Mouse (Mus musculus): Measurements from ENCODE around the gene Olfr596.
"Not testable (repeated sequence)": the region's sequence is repeated elsewhere in the genome, so short reads cannot be mapped to it uniquely, and the experiment has no call there.

Gene Olfr596

DNA sequence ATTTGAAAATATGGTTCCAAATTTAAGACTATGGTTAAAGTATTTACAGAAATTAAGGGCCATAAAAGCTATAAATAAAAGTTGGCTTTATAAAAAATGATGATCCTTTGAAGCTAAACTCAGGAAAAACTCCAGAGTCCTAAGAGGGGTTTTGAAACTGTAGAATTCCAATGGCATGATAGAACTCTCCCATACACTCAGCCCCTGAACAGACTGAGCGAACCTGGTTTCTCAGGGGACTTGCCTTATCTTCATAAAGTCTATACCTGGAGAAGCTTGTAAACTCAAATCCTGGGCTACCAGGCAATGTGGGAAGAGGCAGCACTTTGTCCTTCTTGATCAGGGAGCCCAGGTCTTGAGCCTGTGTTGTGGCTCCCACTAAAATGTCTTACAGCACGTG, at the start of gene Olfr596:
TSS of gene Olfr596 (plus strand) at position 301 of the 400 bp plus-strand sequence.
- in situ Hi-C loops (cut with MboI, MseI), result not testable (repeated sequence)

DNA sequence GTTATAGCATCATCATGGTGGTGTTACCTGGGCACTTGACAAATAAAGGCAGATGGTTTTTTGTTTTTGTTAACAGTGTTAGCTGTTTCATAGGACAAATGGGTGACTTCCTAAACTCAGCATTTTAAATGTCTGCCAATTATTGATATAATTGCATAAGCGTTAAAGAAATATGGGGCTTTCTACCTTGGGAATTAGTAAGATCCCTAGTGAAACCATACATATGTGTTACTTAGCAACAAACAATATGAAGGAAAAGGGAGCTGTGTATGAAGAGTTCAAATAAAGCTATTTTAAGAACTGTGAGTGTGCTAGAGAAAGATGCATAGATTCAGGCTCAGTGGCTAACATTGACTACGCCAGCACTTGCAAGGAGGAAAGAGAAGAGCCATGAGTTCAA, 10.6 kb downstream of the Olfr596 start, which contains the start of gene Olfr597:
TSS of gene Olfr597 (plus strand) at position 301 of the 400 bp plus-strand sequence.
- in situ Hi-C loops (cut with MboI, MseI), result not testable (repeated sequence)

DNA sequence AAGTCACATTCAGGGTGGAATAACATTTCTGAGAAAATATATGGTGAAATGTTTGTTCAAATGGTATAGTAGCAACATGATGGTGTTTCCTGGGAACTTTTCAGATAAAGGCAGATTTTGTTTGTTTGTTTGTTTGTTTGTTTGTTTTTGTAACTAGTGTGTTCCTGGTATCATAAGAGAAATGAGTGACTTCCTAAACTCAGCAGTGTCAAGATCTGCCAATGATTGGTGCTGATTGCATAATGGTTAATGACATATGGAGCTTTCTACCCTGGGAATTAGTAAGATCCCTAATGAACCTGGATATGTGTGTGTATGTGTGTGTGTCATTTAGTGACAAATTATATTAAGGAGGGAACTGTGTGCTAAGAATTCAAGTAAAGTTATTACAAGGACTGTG, 17.8 kb downstream of the Olfr596 start, which contains the start of gene Olfr598:
TSS of gene Olfr598 (plus strand) at position 301 of the 400 bp plus-strand sequence.
- in situ Hi-C loops (cut with MboI, MseI), result no loop called here

DNA sequence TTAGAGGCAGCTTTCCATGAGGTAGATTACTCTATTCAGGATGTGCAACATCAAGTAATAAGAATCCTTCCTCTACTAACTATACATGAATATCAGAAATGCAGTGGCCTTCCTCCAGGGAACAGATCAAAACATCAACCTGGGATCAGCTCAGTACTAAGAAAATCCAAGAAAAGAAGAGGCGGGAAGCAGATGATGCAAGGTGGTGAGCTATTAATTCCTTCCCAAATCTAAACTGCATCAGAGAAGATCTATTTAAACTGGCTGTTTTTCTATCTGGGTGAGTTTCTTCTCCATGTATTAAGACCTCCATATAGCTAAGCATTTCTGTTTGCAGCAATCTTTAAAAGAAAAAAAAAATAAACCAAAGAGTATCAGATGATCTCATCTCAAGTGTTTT, 30.2 kb downstream of the Olfr596 start, which contains the start of gene Olfr599:
TSS of gene Olfr599 (plus strand) at position 301 of the 400 bp plus-strand sequence.
- in situ Hi-C loops (cut with MboI, MseI), result no loop called here

DNA sequence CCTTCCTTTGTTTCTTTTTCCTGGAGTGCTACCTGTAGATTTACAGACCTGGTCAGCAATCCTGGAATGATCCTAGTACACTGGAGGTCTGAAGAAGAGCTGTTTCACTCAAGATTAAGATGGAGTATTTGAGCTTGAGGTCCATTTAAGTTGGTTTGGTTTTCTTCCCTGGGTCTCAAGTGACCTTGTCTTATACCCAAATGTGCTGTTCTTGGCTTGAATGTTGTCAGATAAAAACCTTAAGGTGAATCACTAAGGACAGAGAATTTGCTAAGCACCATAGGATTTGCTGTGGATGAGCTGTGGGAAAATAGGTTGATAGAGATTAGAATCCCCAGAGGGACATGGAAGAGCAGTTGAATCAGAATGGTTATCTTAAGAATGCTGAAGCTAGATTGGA, 44.1 kb downstream of the Olfr596 start, which contains the start of gene Olfr600:
TSS of gene Olfr600 (minus strand) at position 101 of the 400 bp plus-strand sequence.
- in situ Hi-C loops (cut with MboI, MseI), result no loop called here
